Mouse (Mus musculus): Measurements from ENCODE around the gene Maged1. TPM values are rescaled to one million over a fixed set of nuclear protein-coding genes. Genes with fewer than 3 reads are reported as not detected.

Maged1 gene
- 1 to 10 TPM; 1.0 to 1.2 TPM for total RNA-seq (2023)

GRCm38 (mm10) chrX:94541918-94542355, at the start of gene Maged1:
Gene Maged1 (minus strand): TSS chrX:94542143.

Other genes with a start within 250 kb of the Maged1 start
- gene Fam90a1b, start 175.4 kb downstream of the Maged1 start, total RNA-seq (2023) = under 1 TPM in 1 of 2 experiments, not detected in 1; 0.18 TPM
- 1 to 10 TPM; 5.5 to 5.8 TPM for gene Apoo, start 175.0 kb downstream of the Maged1 start, total RNA-seq (2023)
- gene Gspt2, start 93.9 kb upstream of the Maged1 start, total RNA-seq (2023) = 1 to 10 TPM; 4.2 to 5.7 TPM
- gene Zxdb, start 182.4 kb upstream of the Maged1 start, total RNA-seq (2023) = 1 to 10 TPM; 4.2 to 4.5 TPM

Data from neutrophil, adult 59 days (primary cell).